Mouse (Mus musculus): ENCODE results near the gene Lypd6b. TPM values are rescaled to one million over a fixed set of nuclear protein-coding genes. Genes with fewer than 3 reads are reported as not detected.

Gene Lypd6b
- polyA plus RNA-seq, 1 experiment, result 10.7 TPM

GRCm38 (mm10) chr2:49883990-49884389 lies 96.5 kb downstream of the Lypd6b start:
- no peak for TF ChIP-seq POLR2A (IDR thresholded peaks at IDR 0.05; ENCODE audit: borderline replicate concordance, insufficient read depth, low read length)
- no peak for TF ChIP-seq CTCF (IDR thresholded peaks at IDR 0.05; ENCODE audit: borderline replicate concordance, insufficient read depth, low read depth, low read length)
- Histone ChIP-seq H3K27me3 (ENCODE audit: control insufficient read depth, insufficient read depth, low read length) (no peaks in the 10 kb centered on the region), H3K4me1 (ENCODE audit: control insufficient read depth, insufficient read depth, low read length) (no peaks in the 10 kb centered on the region), H3K4me3 (replicated peaks; ENCODE audit: insufficient read depth, low read depth, low read length) (no peak overlapping the region), H3K27ac (ENCODE audit: insufficient read depth, low read length) (no peak overlapping the region)
- 63% methylated on average over 3 of the region's 3 CpGs for WGBS
- no peak for DNase-seq

GRCm38 (mm10) chr2:49886209-49886608 lies 98.7 kb downstream of the Lypd6b start:
- WGBS, result 68% methylated on average over 4 of the region's 4 CpGs
- TF ChIP-seq POLR2A (IDR thresholded peaks at IDR 0.05; ENCODE audit: borderline replicate concordance, insufficient read depth, low read length) (no peak), CTCF (IDR thresholded peaks at IDR 0.05; ENCODE audit: borderline replicate concordance, insufficient read depth, low read depth, low read length) (no peak)
- no peak for DNase-seq

DNA sequence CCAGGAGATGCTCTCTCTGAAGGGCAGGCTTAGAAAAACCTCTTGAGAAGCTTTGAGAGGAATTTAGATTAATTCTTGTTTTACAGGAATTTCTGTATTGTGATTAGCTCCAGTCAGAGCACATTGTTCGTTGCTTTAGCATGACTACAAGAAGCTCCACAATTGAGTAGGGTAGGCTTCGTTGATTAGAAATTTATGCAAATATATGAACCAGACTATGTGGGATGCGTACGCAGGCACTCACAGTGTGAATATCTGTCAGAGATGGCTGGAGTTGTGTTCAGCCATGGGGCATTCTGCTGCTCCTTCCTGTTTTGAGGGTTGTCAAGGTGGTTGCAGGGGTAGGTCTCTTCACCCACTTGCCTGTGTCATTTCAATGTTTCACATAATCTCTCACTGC lies 100.9 kb downstream of the Lypd6b start:
- no peaks in the 10 kb centered on the region for H3K4me1 ChIP-seq (ENCODE audit: control insufficient read depth, insufficient read depth, low read length)
- 78% methylated on average over 4 of the region's 4 CpGs for WGBS
- no peak overlapping the region for H3K4me3 ChIP-seq (replicated peaks; ENCODE audit: insufficient read depth, low read depth, low read length)
- H3K27me3 ChIP-seq (ENCODE audit: control insufficient read depth, insufficient read depth, low read length), result no peaks in the 10 kb centered on the region
- DNase-seq, result no peak
- no peak for TF ChIP-seq POLR2A (IDR thresholded peaks at IDR 0.05; ENCODE audit: borderline replicate concordance, insufficient read depth, low read length)
- no peak for TF ChIP-seq CTCF (IDR thresholded peaks at IDR 0.05; ENCODE audit: borderline replicate concordance, insufficient read depth, low read depth, low read length)
- H3K27ac ChIP-seq (ENCODE audit: insufficient read depth, low read length), result no peak overlapping the region

More at GRCm38 (mm10) chr2:49886209-49886608, 98.7 kb downstream of the Lypd6b start:
- no peaks in the 10 kb centered on the region for H3K4me1 ChIP-seq (ENCODE audit: control insufficient read depth, insufficient read depth, low read length)
- H3K27me3 ChIP-seq (ENCODE audit: control insufficient read depth, insufficient read depth, low read length), result no peaks in the 10 kb centered on the region
- no peak overlapping the region for H3K4me3 ChIP-seq (replicated peaks; ENCODE audit: insufficient read depth, low read depth, low read length)
- H3K27ac ChIP-seq (ENCODE audit: insufficient read depth, low read length), result no peak overlapping the region

- TF ChIP-seq POLR2A (IDR thresholded peaks at IDR 0.05; ENCODE audit: borderline replicate concordance, insufficient read depth, low read length) (no peak), CTCF (IDR thresholded peaks at IDR 0.05; ENCODE audit: borderline replicate concordance, insufficient read depth, low read depth, low read length) (no peak)
- H3K4me1 ChIP-seq (ENCODE audit: control insufficient read depth, insufficient read depth, low read length), result no peaks in the 10 kb centered on the region; the same call in 1 of the 2 replicates
- no peak overlapping the region for H3K4me3 ChIP-seq (replicated peaks; ENCODE audit: insufficient read depth, low read depth, low read length)
- no peaks in the 10 kb centered on the region for H3K27me3 ChIP-seq (ENCODE audit: control insufficient read depth, insufficient read depth, low read length)
- no peak overlapping the region for H3K27ac ChIP-seq (ENCODE audit: insufficient read depth, low read length)
- 24% methylated on average over 2 of the region's 2 CpGs for WGBS
- DNase-seq, result no peak
Measured at GRCm38 (mm10) chr2:49890727-49891126, 103.2 kb downstream of the Lypd6b start.

DNA sequence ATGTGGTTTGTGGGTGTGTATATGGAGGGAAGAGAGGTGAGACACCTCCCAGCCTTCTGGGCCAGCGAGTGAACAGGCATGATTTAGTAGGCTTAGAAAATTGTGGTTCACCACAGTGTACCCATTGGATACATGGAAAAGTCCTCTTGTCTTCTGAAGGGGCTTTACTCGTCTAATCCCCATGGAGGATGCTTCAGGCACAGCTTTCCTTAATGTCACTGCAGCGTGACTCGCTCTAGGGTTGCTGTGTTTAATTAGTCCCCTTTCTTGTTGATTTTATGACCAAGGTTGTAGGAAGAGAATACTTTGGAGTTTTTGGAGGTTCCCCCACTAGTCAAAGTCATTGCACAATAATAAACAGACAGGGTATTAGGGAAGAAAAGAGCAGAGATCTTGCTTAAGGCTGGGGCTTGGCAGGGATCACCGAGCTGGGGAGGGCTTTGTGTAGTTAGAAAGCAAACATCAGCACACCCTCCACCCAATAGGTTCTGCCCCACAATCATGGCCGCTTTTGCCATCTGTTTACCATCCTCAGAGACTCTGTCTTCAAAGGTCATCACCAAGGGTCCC lies 122.4 kb downstream of the Lypd6b start:
- TF ChIP-seq POLR2A (IDR thresholded peaks at IDR 0.05; ENCODE audit: borderline replicate concordance, insufficient read depth, low read length) (no peak), CTCF (IDR thresholded peaks at IDR 0.05; ENCODE audit: borderline replicate concordance, insufficient read depth, low read depth, low read length) (no peak)
- 93% methylated on average over 6 of the region's 6 CpGs for WGBS
- no peaks in the 10 kb centered on the region for H3K27me3 ChIP-seq (ENCODE audit: control insufficient read depth, insufficient read depth, low read length)
- DNase-seq, result no peak
- H3K4me1 ChIP-seq (ENCODE audit: control insufficient read depth, insufficient read depth, low read length), result no peaks in the 10 kb centered on the region
- no peak overlapping the region for H3K27ac ChIP-seq (ENCODE audit: insufficient read depth, low read length)
- H3K4me3 ChIP-seq (replicated peaks; ENCODE audit: insufficient read depth, low read depth, low read length), result no peak overlapping the region

DNA sequence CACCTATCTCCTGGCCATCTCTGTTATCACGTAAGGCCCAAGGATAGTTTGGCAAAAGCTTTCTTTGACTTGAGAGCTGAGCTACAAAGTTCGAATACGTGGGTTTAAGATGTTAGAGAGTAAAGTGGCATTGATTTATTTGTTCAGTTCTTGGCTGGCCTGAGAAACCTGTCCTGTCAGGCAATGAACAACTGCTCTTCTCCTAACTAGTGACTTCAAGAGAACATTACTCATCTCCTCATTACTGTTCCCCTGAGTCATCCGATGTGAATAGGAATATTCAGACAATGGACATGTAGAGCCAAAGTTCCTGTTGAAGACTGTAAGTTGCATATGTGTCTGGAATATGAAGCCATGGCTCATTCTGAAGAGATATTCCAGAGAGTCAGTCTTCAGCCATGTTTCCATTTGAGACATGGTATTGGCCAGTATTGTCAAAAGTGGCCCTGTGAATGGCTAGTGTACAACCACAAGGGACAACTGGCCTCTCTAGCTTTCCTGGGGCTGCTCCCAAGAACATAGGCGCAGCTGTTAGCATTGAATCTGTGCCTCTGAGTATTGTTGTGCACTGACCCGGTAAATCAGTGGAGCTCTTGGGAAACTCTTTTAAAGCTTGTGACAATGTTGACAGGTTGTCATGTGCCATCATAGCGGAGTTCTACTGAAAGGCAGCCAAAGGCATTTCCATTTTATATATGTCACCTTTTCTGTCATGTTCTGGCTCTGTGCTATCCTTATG lies 124.0 kb downstream of the Lypd6b start:
- TF ChIP-seq CTCF (IDR thresholded peaks at IDR 0.05; ENCODE audit: borderline replicate concordance, insufficient read depth, low read depth, low read length) (no peak), POLR2A (IDR thresholded peaks at IDR 0.05; ENCODE audit: borderline replicate concordance, insufficient read depth, low read length) (no peak)
- Histone ChIP-seq H3K27me3 (ENCODE audit: control insufficient read depth, insufficient read depth, low read length) (no peaks in the 10 kb centered on the region), H3K4me1 (ENCODE audit: control insufficient read depth, insufficient read depth, low read length) (no peaks in the 10 kb centered on the region), H3K27ac (ENCODE audit: insufficient read depth, low read length) (no peak overlapping the region), H3K4me3 (replicated peaks; ENCODE audit: insufficient read depth, low read depth, low read length) (no peak overlapping the region)
- DNase-seq, result no peak
- 74% methylated on average over 7 of the region's 7 CpGs for WGBS

DNA sequence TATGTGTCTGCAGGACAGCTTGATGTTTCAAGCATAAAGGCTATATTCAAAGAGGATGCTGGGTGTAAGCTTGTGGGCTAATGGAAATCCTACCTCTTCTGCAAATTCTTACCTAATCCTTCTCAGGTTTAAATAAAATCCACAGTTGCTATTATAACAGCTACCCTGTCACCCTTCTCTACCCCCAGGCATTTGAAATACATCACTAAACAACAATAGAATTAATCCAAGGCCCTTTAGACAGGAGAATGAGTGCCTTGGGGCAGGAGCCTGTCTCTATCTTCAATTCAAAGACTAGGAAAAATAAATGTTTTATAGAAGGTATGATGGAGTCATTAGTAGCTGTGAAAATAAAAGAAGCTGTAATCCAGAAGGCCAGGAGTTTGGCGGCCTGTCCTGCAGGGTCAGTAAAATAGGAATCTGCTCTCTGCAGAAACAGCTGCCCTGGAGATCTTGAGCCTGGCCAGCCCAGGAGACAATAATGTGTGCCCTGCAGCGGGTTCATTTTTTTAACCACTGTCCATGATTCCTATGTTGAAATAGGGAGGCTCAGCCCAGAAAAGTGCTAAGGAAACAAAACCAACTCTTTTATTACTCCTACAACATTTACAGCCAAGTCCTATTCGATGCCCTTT lies 124.9 kb downstream of the Lypd6b start:
- 80% methylated on average over 3 of the region's 3 CpGs for WGBS
- DNase-seq, result no peak
- no peak overlapping the region for H3K27ac ChIP-seq (ENCODE audit: insufficient read depth, low read length)
- TF ChIP-seq CTCF (IDR thresholded peaks at IDR 0.05; ENCODE audit: borderline replicate concordance, insufficient read depth, low read depth, low read length) (no peak), POLR2A (IDR thresholded peaks at IDR 0.05; ENCODE audit: borderline replicate concordance, insufficient read depth, low read length) (no peak)
- no peaks in the 10 kb centered on the region for H3K4me1 ChIP-seq (ENCODE audit: control insufficient read depth, insufficient read depth, low read length)
- H3K27me3 ChIP-seq (ENCODE audit: control insufficient read depth, insufficient read depth, low read length), result no peaks in the 10 kb centered on the region
- H3K4me3 ChIP-seq (replicated peaks; ENCODE audit: insufficient read depth, low read depth, low read length), result no peak overlapping the region

All from cerebellum, adult 2 months (tissue).